Mouse (Mus musculus): Measurements from ENCODE around the gene Ttpal. TPM values are rescaled to one million over a fixed set of nuclear protein-coding genes. Genes with fewer than 3 reads are reported as not detected.

Gene Ttpal
- polyA plus RNA-seq (2014; fragmentation: Illumina TruSeq; extraction: RNeasy Lipid Tissue Mini Kit (QIAGEN cat#74804)): 26.6 TPM

DNA sequence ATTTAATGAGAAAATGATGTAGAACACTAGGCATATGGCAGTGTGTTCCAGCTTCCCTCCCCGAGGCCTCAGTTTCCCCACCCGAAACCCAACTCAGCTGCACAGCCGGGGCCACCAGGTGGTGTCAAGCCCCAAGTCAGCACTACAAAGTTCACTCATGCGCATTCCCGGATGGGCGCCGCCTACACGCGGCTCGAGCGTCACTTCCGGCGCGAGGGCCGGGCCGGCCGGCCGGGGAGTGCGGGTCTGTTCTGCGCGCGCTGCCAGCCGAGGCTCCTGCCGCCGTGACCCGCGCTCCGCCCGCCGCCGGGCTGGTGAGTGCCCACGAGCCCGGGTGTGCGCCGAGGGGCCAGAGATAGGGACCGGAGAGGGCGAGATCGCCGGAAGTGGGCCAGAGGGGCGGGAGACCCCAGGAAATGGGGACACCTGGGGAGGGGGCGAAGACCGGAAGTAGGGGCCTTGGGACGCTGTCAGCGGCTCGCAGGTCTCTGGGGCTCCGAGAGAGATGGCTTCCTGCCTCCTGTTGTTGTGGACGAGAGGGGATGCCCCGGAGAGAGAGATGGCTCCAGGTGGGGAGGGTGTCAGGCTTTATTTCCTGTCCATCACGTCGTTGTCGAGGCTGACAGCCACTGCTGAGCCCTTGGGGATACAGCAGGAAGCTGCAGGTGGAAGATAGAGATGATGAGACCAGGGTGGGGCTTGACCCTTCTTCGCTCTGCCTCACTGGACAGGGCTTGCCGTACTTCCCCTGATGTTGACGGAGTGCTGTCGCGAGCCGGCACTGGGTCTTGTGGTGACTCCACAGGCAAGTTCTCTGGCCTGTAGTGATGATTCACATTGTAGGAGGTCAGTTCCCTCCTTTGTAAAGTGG lies at the start of gene Ttpal:
Gene Ttpal (plus strand): TSS at position 214 of the 871 bp plus-strand sequence.

DNA sequence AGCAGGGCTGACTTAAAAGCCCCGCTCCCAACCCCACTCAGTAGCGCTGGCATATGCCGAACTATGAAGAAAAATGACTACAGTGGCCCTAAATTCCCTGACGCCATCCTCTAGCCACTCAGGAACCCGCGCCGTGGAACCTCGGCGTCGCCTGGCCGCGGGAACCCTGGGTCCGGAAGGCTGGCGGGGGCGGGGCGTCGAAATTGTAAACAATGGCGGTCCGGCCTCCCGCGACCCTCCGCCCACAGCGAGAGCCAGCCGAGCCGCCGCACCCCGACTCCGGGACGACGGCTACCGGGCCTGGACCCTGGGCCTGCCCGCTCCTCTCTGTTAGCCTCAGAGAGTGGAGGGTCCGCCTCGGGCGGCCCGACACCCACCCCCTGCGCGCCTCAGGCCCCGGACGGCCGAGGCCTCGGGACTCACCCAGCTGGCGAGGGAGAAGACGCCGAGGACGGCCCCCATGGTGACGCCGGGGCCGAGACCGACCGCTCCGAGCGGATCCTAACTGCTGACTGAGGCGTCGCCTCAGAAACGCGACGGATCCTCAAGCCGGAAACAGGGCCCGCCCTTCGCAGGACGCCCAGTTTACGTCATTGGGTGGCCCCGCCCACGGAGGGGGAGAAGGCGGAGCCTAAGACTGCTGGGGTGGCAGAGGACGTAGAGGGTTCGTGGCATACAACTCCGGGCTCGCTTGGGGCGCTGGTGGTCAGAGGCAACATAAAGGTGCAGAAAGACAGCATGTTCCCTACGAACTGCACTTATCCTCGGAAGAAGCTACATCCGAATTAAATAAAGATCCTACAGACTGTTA lies 42.7 kb downstream of the Ttpal start, which contains the start of gene Serinc3:
Gene Serinc3 (minus strand): TSS at position 557 of the 811 bp plus-strand sequence.

DNA sequence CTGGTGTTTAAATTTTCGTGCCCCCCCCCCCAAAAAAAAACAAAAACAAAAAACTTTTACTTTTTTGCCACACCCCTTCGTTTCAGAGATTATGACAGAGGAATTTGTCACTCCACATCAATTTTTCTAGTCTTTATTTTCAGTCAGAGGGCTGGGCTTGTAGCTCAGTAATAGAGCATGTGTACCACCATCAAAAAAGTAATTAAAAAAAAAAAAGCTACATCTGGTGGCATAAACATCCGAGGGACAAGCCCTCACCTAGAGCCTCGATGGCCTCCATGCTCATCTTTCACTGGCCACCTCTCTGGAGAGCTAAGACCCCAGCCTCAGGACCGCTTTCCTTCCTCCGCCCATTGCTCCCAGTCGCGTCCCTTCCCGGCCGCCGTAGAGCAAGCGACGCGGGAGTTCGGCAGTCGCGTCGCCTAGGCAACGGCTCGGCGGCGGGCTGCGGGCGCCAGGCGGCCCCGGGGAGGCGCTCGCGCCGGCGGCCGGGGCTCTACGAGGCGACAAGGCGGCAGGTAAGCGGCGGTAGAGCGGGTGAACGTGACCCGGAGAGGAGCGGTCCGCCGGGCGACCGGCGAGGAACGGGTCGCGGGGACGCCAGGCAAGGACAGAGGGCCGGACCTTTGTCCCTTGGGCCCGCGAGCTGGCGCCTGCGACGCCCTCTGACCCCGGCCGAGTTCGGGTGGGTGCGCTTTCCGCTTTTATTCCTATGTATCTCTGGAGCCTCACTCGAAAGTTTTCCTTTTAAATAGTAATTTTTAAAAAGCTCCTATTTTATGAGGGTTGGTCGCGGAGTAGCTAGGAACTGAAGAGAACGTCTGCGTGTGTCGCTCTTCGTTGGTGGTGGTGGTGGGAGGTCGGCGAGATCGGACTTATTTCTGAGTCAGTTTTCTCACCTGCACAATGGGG lies 56.1 kb downstream of the Ttpal start, which contains the start of gene Pkig:
Gene Pkig (plus strand): TSS at position 412 of the 912 bp plus-strand sequence.

Other genes with a start within 250 kb of the Ttpal start
- gene Jph2, start 204.3 kb upstream of the Ttpal start, polyA plus RNA-seq (2014; fragmentation: Illumina TruSeq; extraction: RNeasy Lipid Tissue Mini Kit (QIAGEN cat#74804)): 0.43 TPM
- 74.4 TPM for gene Oser1, start 177.6 kb upstream of the Ttpal start, polyA plus RNA-seq (2014; fragmentation: Illumina TruSeq; extraction: RNeasy Lipid Tissue Mini Kit (QIAGEN cat#74804))
- not detected for gene Gdap1l1, start 163.8 kb upstream of the Ttpal start, polyA plus RNA-seq (2014; fragmentation: Illumina TruSeq; extraction: RNeasy Lipid Tissue Mini Kit (QIAGEN cat#74804))
- gene Fitm2, start 129.7 kb upstream of the Ttpal start, polyA plus RNA-seq (2014; fragmentation: Illumina TruSeq; extraction: RNeasy Lipid Tissue Mini Kit (QIAGEN cat#74804)): 12.5 TPM
- gene R3hdml, start 110.0 kb upstream of the Ttpal start, polyA plus RNA-seq (2014; fragmentation: Illumina TruSeq; extraction: RNeasy Lipid Tissue Mini Kit (QIAGEN cat#74804)): not detected
- 0.14 TPM for gene Hnf4a, start 95.5 kb upstream of the Ttpal start, polyA plus RNA-seq (2014; fragmentation: Illumina TruSeq; extraction: RNeasy Lipid Tissue Mini Kit (QIAGEN cat#74804))
- gene Serinc3, start 42.8 kb downstream of the Ttpal start, polyA plus RNA-seq (2014; fragmentation: Illumina TruSeq; extraction: RNeasy Lipid Tissue Mini Kit (QIAGEN cat#74804)): 1,466 TPM
- gene Pkig, start 56.1 kb downstream of the Ttpal start, polyA plus RNA-seq (2014; fragmentation: Illumina TruSeq; extraction: RNeasy Lipid Tissue Mini Kit (QIAGEN cat#74804)): 32.4 TPM
- 2.1 TPM for gene Ada, start 147.9 kb downstream of the Ttpal start, polyA plus RNA-seq (2014; fragmentation: Illumina TruSeq; extraction: RNeasy Lipid Tissue Mini Kit (QIAGEN cat#74804))
- gene Ccn5, start 218.5 kb downstream of the Ttpal start, polyA plus RNA-seq (2014; fragmentation: Illumina TruSeq; extraction: RNeasy Lipid Tissue Mini Kit (QIAGEN cat#74804)): 2.1 TPM